Mouse (Mus musculus) lung, adult 2 months (tissue): ENCODE data around the gene Dhx58.

ENCODE experiments used
- CTCF ChIP-seq: fragments of 200-500 bp; IDR thresholded peaks from 2 replicates; pipeline ENCODE4 v1.5.1; 2011; ENCODE audit warnings: mild to moderate bottlenecking, low read length, control low read depth; ENCODE audit not compliant: insufficient read depth
- POLR2A ChIP-seq: fragments of 200-500 bp; IDR thresholded peaks from 2 replicates; pipeline ENCODE4 v1.6.1; 2011; ENCODE audit warnings: low read depth, mild to moderate bottlenecking, control low read depth, low read length, borderline replicate concordance; ENCODE audit errors: extremely low read depth

DNA sequence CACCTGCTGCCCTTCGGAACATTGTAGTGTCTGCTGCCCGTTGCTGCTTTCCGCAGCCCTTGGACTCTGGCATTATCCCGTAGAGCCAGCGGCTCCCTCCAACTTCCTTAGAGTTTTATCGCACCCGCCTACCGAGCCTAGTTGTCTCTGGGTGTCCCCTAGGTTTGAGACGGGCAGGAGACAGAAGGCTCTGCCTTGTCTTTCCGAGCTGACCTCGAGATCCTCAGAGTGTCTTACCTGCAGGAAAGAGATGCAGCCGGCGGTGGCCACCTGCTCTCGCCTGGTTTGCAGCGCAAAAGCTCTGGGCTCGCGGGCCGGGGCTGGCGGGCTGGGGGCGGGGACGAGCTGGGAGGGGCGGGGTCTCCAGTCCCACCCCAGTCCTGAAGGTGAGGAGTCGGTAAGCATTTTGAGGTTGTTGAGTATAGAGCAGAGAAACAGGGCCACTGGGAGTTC is 11.9 kb downstream of the Dhx58 start, which contains the start of gene Zfp385c:
- TF ChIP-seq CTCF (no peak), POLR2A (no peak)
